Mouse (Mus musculus) ES-E14 (cell line): ENCODE data around the gene Sash1.

Experiments
- CHD2 ChIP-seq: IDR thresholded peaks from 2 replicates; pipeline ENCODE4 v1.6.1; 2014; ENCODE audit warnings: mild to moderate bottlenecking, low read depth, low read length, inconsistent platforms
- HCFC1 ChIP-seq: IDR thresholded peaks from 2 replicates; pipeline ENCODE4 v1.6.1; 2012; ENCODE audit warnings: low read length, inconsistent platforms, borderline replicate concordance; ENCODE audit not compliant: insufficient read depth
- MAFK ChIP-seq: IDR thresholded peaks from 2 replicates; pipeline ENCODE4 v1.6.1; 2014; ENCODE audit warnings: mild to moderate bottlenecking, low read depth, low read length, inconsistent platforms; ENCODE audit not compliant: insufficient read depth
- ZC3H11A ChIP-seq: IDR thresholded peaks from 2 replicates; pipeline ENCODE4 v1.6.1; 2012; ENCODE audit warnings: low read depth, mild to moderate bottlenecking, inconsistent platforms, low read length, borderline replicate concordance
- ZNF384 ChIP-seq: IDR thresholded peaks from 2 replicates; pipeline ENCODE4 v1.6.1; 2012; ENCODE audit warnings: low read depth, low read length, inconsistent platforms

- TF ChIP-seq HCFC1 = no peak
- TF ChIP-seq ZNF384 = no peak
- no peak for TF ChIP-seq MAFK
- TF ChIP-seq ZC3H11A = no peak
- TF ChIP-seq CHD2 = no peak
Observed at GRCm38 (mm10) chr10:8812807-8813206, 73.1 kb downstream of the Sash1 start.
